Mouse (Mus musculus) small intestine, adult 2 months (tissue): Measurements from ENCODE around the gene Morc3.

Source experiments
- CTCF ChIP-seq: fragments of 200-500 bp; IDR thresholded peaks from 2 replicates; pipeline ENCODE4 v1.5.1; 2012; ENCODE audit warnings: low read depth, mild to moderate bottlenecking, control low read depth, inconsistent platforms, low read length, moderate library complexity, mixed read lengths; ENCODE audit not compliant: insufficient replicate concordance, insufficient read length; ENCODE audit errors: extremely low read depth
- POLR2A ChIP-seq: fragments of 200-500 bp; IDR thresholded peaks from 2 replicates; pipeline ENCODE4 v1.6.1; 2012; ENCODE audit warnings: low read depth, mild to moderate bottlenecking, control low read depth, inconsistent platforms, low read length, moderate library complexity

DNA sequence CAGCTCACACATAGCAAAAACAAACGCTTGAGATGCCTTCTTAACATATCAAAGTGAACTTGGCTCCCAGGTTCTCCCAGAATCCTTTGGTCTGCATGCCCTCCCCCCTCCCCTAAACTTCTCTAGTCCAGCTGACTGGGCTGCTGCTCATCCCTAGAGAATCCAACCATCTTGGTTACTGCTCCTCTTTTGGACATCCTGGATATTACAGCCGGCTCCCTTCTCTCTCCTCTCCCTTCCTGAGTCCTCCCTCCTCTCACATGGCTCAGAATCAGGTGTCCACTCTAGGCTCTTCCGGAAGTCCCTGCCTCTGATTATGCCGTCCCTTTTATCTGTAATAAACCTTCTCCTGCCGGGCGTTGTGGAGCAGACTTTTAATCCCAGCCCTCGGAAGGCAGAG is 15.1 kb upstream of the Morc3 start:
- TF ChIP-seq POLR2A (no peak), CTCF (no peak; the same call in 1 of the 2 replicates)
